Mouse (Mus musculus): ENCODE results near the gene Abca3. TPM values are rescaled to one million over a fixed set of nuclear protein-coding genes. Genes with fewer than 3 reads are reported as not detected.

Abca3 gene
- total RNA-seq, 1 experiment: 11.5 TPM

- H3K9ac ChIP-seq (ENCODE audit: insufficient read depth, low read depth, low read length, poor library complexity, severe bottlenecking): peak within 1 kb of the TSS; percentile 98
- peak; percentile 99 for DNase-seq (ENCODE audit: low read depth, low spot score)
- H3K4me1 ChIP-seq (ENCODE audit: control insufficient read depth in 2 of 2, insufficient read depth in 2 of 2, low read length in 2 of 2, poor library complexity in 1 of 2): peaks cover 2 to 3% of the 10 kb centered on the region in 2 experiments; a peak in 2 of 4 replicates
- H3K9me3 ChIP-seq (ENCODE audit: control insufficient read depth, insufficient read depth, low read depth, low read length): no peaks in the 10 kb centered on the region
- peak within 1 kb of the TSS; percentile 91 for H3K27ac ChIP-seq (ENCODE audit: insufficient read depth, low read depth, low read length, poor library complexity, severe bottlenecking)
- in situ Hi-C loops (cut with MboI; ENCODE audit: low sequenced_read_pairs in 2 of 2, unreplicated experiment in 2 of 2): no loop called here
- H3K36me3 ChIP-seq (ENCODE audit: control insufficient read depth, insufficient read depth, low read length, poor library complexity, severe bottlenecking): peaks cover 20% of the 10 kb centered on the region
- H3K4me3 ChIP-seq (ENCODE audit: insufficient read depth in 1 of 2, low read depth in 1 of 2, low read length in 2 of 2, poor library complexity in 1 of 2, severe bottlenecking in 1 of 2): peak within 1 kb of the TSS; percentile 94 to 95
- TF ChIP-seq HCFC1 (IDR thresholded peaks at IDR 0.05; ENCODE audit: borderline replicate concordance, insufficient read depth, low read length) (peak; percentile 72; the same call in 1 of the 2 replicates), ZNF384 (IDR thresholded peaks at IDR 0.05; ENCODE audit: low read depth, low read length) (no peak)
Observed at GRCm38 (mm10) chr17:24414230-24414976, 62.7 kb downstream of the Abca3 start, which contains the start of gene Rnps1. Gene Rnps1 (plus strand): TSS chr17:24414565.

GRCm38 (mm10) chr17:24415011-24415410 is 63.3 kb downstream of the Abca3 start:
- no peaks in the 10 kb centered on the region for H3K9me3 ChIP-seq (ENCODE audit: control insufficient read depth, insufficient read depth, low read depth, low read length)
- H3K36me3 ChIP-seq (ENCODE audit: control insufficient read depth, insufficient read depth, low read length, poor library complexity, severe bottlenecking): peaks cover 23% of the 10 kb centered on the region

GRCm38 (mm10) chr17:24416051-24416652 is 64.4 kb downstream of the Abca3 start:
- Histone ChIP-seq H3K4me1 (ENCODE audit: control insufficient read depth in 2 of 2, insufficient read depth in 2 of 2, low read length in 2 of 2, poor library complexity in 1 of 2) (peaks cover 2 to 3% of the 10 kb centered on the region in 2 experiments; a peak in 2 of 4 replicates), H3K9me3 (ENCODE audit: control insufficient read depth, insufficient read depth, low read depth, low read length) (no peaks in the 10 kb centered on the region), H3K9ac (ENCODE audit: insufficient read depth, low read depth, low read length, poor library complexity, severe bottlenecking) (peak overlapping the region; percentile 43; the same call in 1 of the 2 replicates), H3K27ac (ENCODE audit: insufficient read depth, low read depth, low read length, poor library complexity, severe bottlenecking) (no peak overlapping the region), H3K4me3 (ENCODE audit: insufficient read depth in 1 of 2, low read depth in 1 of 2, low read length in 2 of 2, poor library complexity in 1 of 2, severe bottlenecking in 1 of 2) (peak overlapping the region; percentile 89 to 95), H3K36me3 (ENCODE audit: control insufficient read depth, insufficient read depth, low read length, poor library complexity, severe bottlenecking) (peaks cover 34% of the 10 kb centered on the region)
- TF ChIP-seq ZC3H11A (IDR thresholded peaks at IDR 0.05; ENCODE audit: borderline replicate concordance, low read depth, low read length): no peak
- DNase-seq (ENCODE audit: low read depth, low spot score): no peak
- in situ Hi-C loops (cut with MboI; ENCODE audit: low sequenced_read_pairs in 2 of 2, unreplicated experiment in 2 of 2): no loop called here

More at GRCm38 (mm10) chr17:24415011-24415410, 63.3 kb downstream of the Abca3 start:
- Histone ChIP-seq H3K4me1 (ENCODE audit: control insufficient read depth in 2 of 2, insufficient read depth in 2 of 2, low read length in 2 of 2, poor library complexity in 1 of 2) (peaks cover 2 to 3% of the 10 kb centered on the region in 2 experiments; a peak in 2 of 4 replicates), H3K9ac (ENCODE audit: insufficient read depth, low read depth, low read length, poor library complexity, severe bottlenecking) (peak overlapping the region; percentile 98), H3K27ac (ENCODE audit: insufficient read depth, low read depth, low read length, poor library complexity, severe bottlenecking) (peak overlapping the region; percentile 91; the same call in 1 of the 2 replicates), H3K4me3 (ENCODE audit: insufficient read depth in 1 of 2, low read depth in 1 of 2, low read length in 2 of 2, poor library complexity in 1 of 2, severe bottlenecking in 1 of 2) (peak overlapping the region; percentile 89 to 95)
- TF ChIP-seq MAFK (IDR thresholded peaks at IDR 0.05; ENCODE audit: insufficient read depth, low read depth, low read length) (no peak), HCFC1 (IDR thresholded peaks at IDR 0.05; ENCODE audit: borderline replicate concordance, insufficient read depth, low read length) (no peak), ZC3H11A (IDR thresholded peaks at IDR 0.05; ENCODE audit: borderline replicate concordance, low read depth, low read length) (no peak), CHD2 (IDR thresholded peaks at IDR 0.05; ENCODE audit: low read depth, low read length) (no peak), ZNF384 (IDR thresholded peaks at IDR 0.05; ENCODE audit: low read depth, low read length) (no peak)
- no peak for DNase-seq (ENCODE audit: low read depth, low spot score)
- in situ Hi-C loops (cut with MboI; ENCODE audit: low sequenced_read_pairs in 2 of 2, unreplicated experiment in 2 of 2): no loop called here

- no peak for DNase-seq (ENCODE audit: low read depth, low spot score)
- H3K36me3 ChIP-seq (ENCODE audit: control insufficient read depth, insufficient read depth, low read length, poor library complexity, severe bottlenecking): peaks cover 47% of the 10 kb centered on the region
- TF ChIP-seq ZC3H11A (IDR thresholded peaks at IDR 0.05; ENCODE audit: borderline replicate concordance, low read depth, low read length) (no peak), HCFC1 (IDR thresholded peaks at IDR 0.05; ENCODE audit: borderline replicate concordance, insufficient read depth, low read length) (no peak), CHD2 (IDR thresholded peaks at IDR 0.05; ENCODE audit: low read depth, low read length) (no peak), MAFK (IDR thresholded peaks at IDR 0.05; ENCODE audit: insufficient read depth, low read depth, low read length) (no peak), ZNF384 (IDR thresholded peaks at IDR 0.05; ENCODE audit: low read depth, low read length) (no peak)
- no peaks in the 10 kb centered on the region for H3K4me1 ChIP-seq (ENCODE audit: control insufficient read depth in 2 of 2, insufficient read depth in 2 of 2, low read length in 2 of 2, poor library complexity in 1 of 2)
- no peak overlapping the region for H3K9ac ChIP-seq (ENCODE audit: insufficient read depth, low read depth, low read length, poor library complexity, severe bottlenecking)
- H3K9me3 ChIP-seq (ENCODE audit: control insufficient read depth, insufficient read depth, low read depth, low read length): no peaks in the 10 kb centered on the region
- H3K4me3 ChIP-seq (ENCODE audit: insufficient read depth in 1 of 2, low read depth in 1 of 2, low read length in 2 of 2, poor library complexity in 1 of 2, severe bottlenecking in 1 of 2): no peak overlapping the region
- no peak overlapping the region for H3K27ac ChIP-seq (ENCODE audit: insufficient read depth, low read depth, low read length, poor library complexity, severe bottlenecking)
- in situ Hi-C loops (cut with MboI; ENCODE audit: low sequenced_read_pairs in 2 of 2, unreplicated experiment in 2 of 2): no loop called here
Observed at GRCm38 (mm10) chr17:24423114-24423513, 71.4 kb downstream of the Abca3 start.

Measured in ES-E14 (cell line).